Mouse (Mus musculus) MEL (cell line): Measurements from ENCODE around the gene Myl6. TPM values are rescaled to one million over a fixed set of nuclear protein-coding genes. Genes with fewer than 3 reads are reported as not detected.
A peak's percentile ranks its signal among the peaks of the same experiment; 100 is the strongest.

Source experiments
- DNase-seq: peaks from one replicate; pipeline ENCODE4 v3.0.0; 2011; ENCODE audit warnings: low read depth, low spot score
- H3K27ac ChIP-seq: 2 replicates; pipeline ENCODE4 v1.5.1; 2012; ENCODE audit warnings: low read depth, mild to moderate bottlenecking, control low read depth, low read length, moderate library complexity; ENCODE audit not compliant: control insufficient read depth
- H3K27me3 ChIP-seq, 2 experiments: fragments of 150-350 bp in 1 of 2; sonication (generic) in 1 of 2; 2 replicates each; pipeline ENCODE4 v1.6.1; 2012; ENCODE audit warnings: low read length in 2 of 2, mild to moderate bottlenecking in 2 of 2, improper control_type of control experiment in 1 of 2, moderate library complexity in 1 of 2; ENCODE audit not compliant: insufficient read depth in 2 of 2, control insufficient read depth in 1 of 2
- H3K36me3 ChIP-seq, 2 experiments: 2 replicates each; pipeline ENCODE4 v1.6.1; 2012 to 2014; ENCODE audit warnings: low read length in 2 of 2, improper control_type of control experiment in 1 of 2, inconsistent platforms in 1 of 2, mild to moderate bottlenecking in 1 of 2; ENCODE audit not compliant: insufficient read depth in 2 of 2, control insufficient read depth in 1 of 2
- H3K4me1 ChIP-seq, 2 experiments: fragments of 150-350 bp in 1 of 2; sonication (generic) in 1 of 2; 2 replicates each; pipeline ENCODE4 v1.6.1; 2012; ENCODE audit warnings: low read length in 2 of 2, improper control_type of control experiment in 1 of 2, mild to moderate bottlenecking in 1 of 2; ENCODE audit not compliant: insufficient read depth in 2 of 2, control insufficient read depth in 1 of 2
- H3K4me3 ChIP-seq, 2 experiments: fragments of 150-350 bp in 1 of 2; sonication (generic) in 1 of 2; 2 replicates each; pipeline ENCODE4 v1.5.1; 2012; ENCODE audit warnings: low read depth in 2 of 2, low read length in 2 of 2, mild to moderate bottlenecking in 2 of 2, moderate library complexity in 2 of 2, control low read depth in 1 of 2, improper control_type of control experiment in 1 of 2; ENCODE audit not compliant: control insufficient read depth in 1 of 2, insufficient read depth in 1 of 2
- H3K79me2 ChIP-seq: 2 replicates; pipeline ENCODE4 v1.6.1; 2012; ENCODE audit warnings: mild to moderate bottlenecking, low read length, moderate library complexity; ENCODE audit not compliant: control insufficient read depth, poor library complexity, insufficient read depth
- H3K9ac ChIP-seq: 2 replicates; pipeline ENCODE4 v1.6.1; 2012; ENCODE audit warnings: low read depth, mild to moderate bottlenecking, control low read depth, low read length, moderate library complexity; ENCODE audit not compliant: control insufficient read depth, poor library complexity, severe bottlenecking
- H3K9me3 ChIP-seq: fragments of 150-350 bp; sonication (generic); replicated peaks from 2 replicates; pipeline ENCODE4 v1.6.1; 2012; ENCODE audit warnings: mild to moderate bottlenecking, low read length, improper control_type of control experiment, moderate library complexity; ENCODE audit not compliant: insufficient read depth
- BHLHE40 ChIP-seq: IDR thresholded peaks from 2 replicates; pipeline ENCODE4 v1.6.1; 2012; ENCODE audit warnings: low read depth, mild to moderate bottlenecking, inconsistent platforms, low read length, improper control_type of control experiment, borderline replicate concordance
- ELF1 ChIP-seq: IDR thresholded peaks from 2 replicates; pipeline ENCODE4 v1.6.1; 2014; ENCODE audit warnings: low read depth, mild to moderate bottlenecking, inconsistent platforms, low read length, improper control_type of control experiment, moderate library complexity
- ETS1 ChIP-seq: IDR thresholded peaks from 2 replicates; pipeline ENCODE4 v1.6.1; 2012; ENCODE audit warnings: low read depth, mild to moderate bottlenecking, inconsistent platforms, low read length, improper control_type of control experiment, moderate library complexity
- GATA1 ChIP-seq: IDR thresholded peaks from 2 replicates; pipeline ENCODE4 v1.6.1; 2011; ENCODE audit warnings: low read depth, low read length, improper control_type of control experiment
- MAX ChIP-seq: IDR thresholded peaks from 2 replicates; pipeline ENCODE4 v1.6.1; 2011; ENCODE audit warnings: low read length, improper control_type of control experiment
- MAZ ChIP-seq: IDR thresholded peaks from 2 replicates; pipeline ENCODE4 v1.6.1; 2012; ENCODE audit warnings: low read depth, mild to moderate bottlenecking, inconsistent platforms, low read length, improper control_type of control experiment
- MEF2A ChIP-seq: IDR thresholded peaks from 2 replicates; pipeline ENCODE4 v1.6.1; 2014; ENCODE audit warnings: low read depth, mild to moderate bottlenecking, inconsistent platforms, low read length, improper control_type of control experiment; ENCODE audit not compliant: poor library complexity, insufficient replicate concordance, severe bottlenecking; ENCODE audit errors: extremely low read depth
- NRF1 ChIP-seq: IDR thresholded peaks from 2 replicates; pipeline ENCODE4 v1.6.1; 2014; ENCODE audit warnings: low read depth, mild to moderate bottlenecking, inconsistent platforms, low read length, improper control_type of control experiment, moderate library complexity; ENCODE audit not compliant: poor library complexity, insufficient read depth, severe bottlenecking
- POLR2A ChIP-seq, 2 experiments: IDR thresholded peaks; 2 replicates each; pipeline ENCODE4 v1.6.1; 2011 to 2012; ENCODE audit warnings: low read length in 2 of 2, mild to moderate bottlenecking in 2 of 2, control low read depth in 1 of 2, improper control_type of control experiment in 1 of 2, low read depth in 1 of 2, moderate library complexity in 1 of 2; ENCODE audit not compliant: control insufficient read depth in 1 of 2, insufficient read depth in 1 of 2, poor library complexity in 1 of 2
- POLR2AphosphoS2 ChIP-seq: IDR thresholded peaks from 2 replicates; pipeline ENCODE4 v1.6.1; 2011; ENCODE audit warnings: low read length, improper control_type of control experiment
- RAD21 ChIP-seq: IDR thresholded peaks from 2 replicates; pipeline ENCODE4 v1.6.1; 2011; ENCODE audit warnings: mild to moderate bottlenecking, low read depth, low read length, improper control_type of control experiment
- RCOR1 ChIP-seq: IDR thresholded peaks from 2 replicates; pipeline ENCODE4 v1.6.1; 2012; ENCODE audit warnings: low read depth, mild to moderate bottlenecking, inconsistent platforms, low read length, improper control_type of control experiment
- SMC3 ChIP-seq: IDR thresholded peaks from 2 replicates; pipeline ENCODE4 v1.6.1; 2011; ENCODE audit warnings: low read depth, low read length, improper control_type of control experiment
- ZC3H11A ChIP-seq: IDR thresholded peaks from 2 replicates; pipeline ENCODE4 v1.6.1; 2012; ENCODE audit warnings: low read depth, mild to moderate bottlenecking, inconsistent platforms, low read length, improper control_type of control experiment
- ZMIZ1 ChIP-seq: IDR thresholded peaks from 2 replicates; pipeline ENCODE4 v1.6.1; 2012; ENCODE audit warnings: low read depth, mild to moderate bottlenecking, inconsistent platforms, low read length, improper control_type of control experiment, moderate library complexity
- polyA plus RNA-seq, 2 experiments: library from polyadenylated mRNA; stranded (reverse) in 1 of 2; unstranded in 1 of 2; fragments of >175 nt in 1 of 2; fragments of >200 nt in 1 of 2; gene quantifications; 2 replicates each; pipeline versions ENCODE4 v1.2.1 to v1.2.4; 2012; ENCODE audit warnings: low replicate concordance in 2 of 2, low read depth in 1 of 2; ENCODE audit not compliant: insufficient read length in 2 of 2, insufficient read depth in 1 of 2, missing spikeins in 1 of 2
- total RNA-seq: library from RNA; depleted of rRNA; stranded (reverse); fragments of 300-350 nt; gene quantifications from 2 replicates; pipeline ENCODE4 v1.2.3, GENCODE M21; 2012

The Myl6 gene
- total and polyA plus RNA-seq, 3 experiments: 399 to 589 TPM; not detected in 1

GRCm38 (mm10) chr10:128491495-128491894 is 2.5 kb downstream of the Myl6 start:
- DNase-seq: no peak
- Histone ChIP-seq H3K4me3 (no peak overlapping the region), H3K27me3 (no peaks in the 10 kb centered on the region), H3K36me3 (peaks cover 10 to 18% of the 10 kb centered on the region in 2 experiments), H3K4me1 (peaks cover 10 to 22% of the 10 kb centered on the region in 2 experiments), H3K9ac (no peak overlapping the region), H3K79me2 (peaks cover 36% of the 10 kb centered on the region), H3K27ac (no peak overlapping the region), H3K9me3 (no peaks in the 10 kb centered on the region)
- TF ChIP-seq POLR2A (IDR thresholded peaks at IDR 0.05; ENCODE audit: control insufficient read depth in 1 of 2, insufficient read depth in 1 of 2, low read depth in 1 of 2, low read length in 2 of 2, poor library complexity in 1 of 2): 0 out of 4 replicates have a peak, but pooled peaks of 1 of the 2 experiments have one; percentile 10
- no peak for TF ChIP-seq ETS1

GRCm38 (mm10) chr10:128490912-128491311 is 3.0 kb downstream of the Myl6 start:
- no peaks in the 10 kb centered on the region for H3K27me3 ChIP-seq
- peaks cover 6 to 17% of the 10 kb centered on the region in 2 experiments for H3K4me1 ChIP-seq
- no peak overlapping the region for H3K9ac ChIP-seq
- H3K27ac ChIP-seq: no peak overlapping the region
- H3K4me3 ChIP-seq: no peak overlapping the region
- peaks cover 10 to 14% of the 10 kb centered on the region in 2 experiments for H3K36me3 ChIP-seq
- H3K79me2 ChIP-seq: peaks cover 36% of the 10 kb centered on the region
- DNase-seq: no peak
- TF ChIP-seq MEF2A: no peak
- no peak for TF ChIP-seq RCOR1
- TF ChIP-seq POLR2A (IDR thresholded peaks at IDR 0.05; ENCODE audit: control insufficient read depth in 1 of 2, insufficient read depth in 1 of 2, low read depth in 1 of 2, low read length in 2 of 2, poor library complexity in 1 of 2): no peak
- TF ChIP-seq GATA1: no peak
- no peak for TF ChIP-seq NRF1
- no peak for TF ChIP-seq MAZ
- TF ChIP-seq MAX: no peak
- TF ChIP-seq ELF1: no peak
- no peak for TF ChIP-seq ZC3H11A
- H3K9me3 ChIP-seq: no peaks in the 10 kb centered on the region

GRCm38 (mm10) chr10:128490232-128490631 is 3.7 kb downstream of the Myl6 start:
- H3K79me2 ChIP-seq: peaks cover 35% of the 10 kb centered on the region
- no peaks in the 10 kb centered on the region for H3K9me3 ChIP-seq
- H3K27me3 ChIP-seq: no peaks in the 10 kb centered on the region
- no peak for DNase-seq
- no peak overlapping the region for H3K4me3 ChIP-seq
- TF ChIP-seq ZMIZ1 (peak; percentile 36; the same call in 1 of the 2 replicates), POLR2AphosphoS2 (peak; percentile 33; the same call in 1 of the 2 replicates), BHLHE40 (no peak), RAD21 (no peak), SMC3 (no peak)
- TF ChIP-seq, all 39 proteins: peak for 2
- peaks cover 1 to 11% of the 10 kb centered on the region in 2 experiments for H3K4me1 ChIP-seq
- peaks cover 7 to 10% of the 10 kb centered on the region in 2 experiments for H3K36me3 ChIP-seq
- H3K9ac ChIP-seq: no peak overlapping the region
- H3K27ac ChIP-seq: no peak overlapping the region
